Mouse (Mus musculus) kidney, postnatal 14 days (tissue): ENCODE measurements at regions not wholly inside any gene's neighbourhood (a gene's known extent, or its start where the extent isn't known, plus 50 kb on each side); places are given as distances from the start of the nearest gene placed in this dataset.

Experiments used
- DNase-seq: peaks from one replicate; pipeline ENCODE4 v3.0.0; 2022; ENCODE audit warnings: mixed read lengths

DNA sequence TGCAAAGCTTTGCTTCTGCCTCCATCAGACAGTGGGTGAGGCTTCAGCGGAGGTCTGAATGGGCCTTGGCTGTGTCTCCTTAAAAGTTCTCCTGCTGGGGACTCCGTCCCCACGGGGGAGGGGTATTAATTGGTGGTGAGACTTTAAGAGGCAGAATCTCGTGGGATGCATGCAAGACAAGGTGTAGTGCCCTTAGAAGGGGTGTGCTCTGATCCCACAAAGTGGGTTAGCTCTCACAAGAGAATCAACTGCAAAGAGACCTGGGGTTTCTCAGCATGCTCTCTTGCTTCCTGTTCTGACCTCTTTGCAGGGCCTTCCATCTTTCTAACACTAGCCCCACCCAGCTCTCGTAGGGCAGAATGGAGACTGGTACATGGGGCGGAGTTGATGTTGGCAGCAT lies 359.2 kb upstream of the 3110018I06Rik start:
- no peak for DNase-seq

- no peak for DNase-seq
These were observed 357.1 kb upstream of the 3110018I06Rik start for GRCm38 (mm10) chr12:107131351-107131750.

DNA sequence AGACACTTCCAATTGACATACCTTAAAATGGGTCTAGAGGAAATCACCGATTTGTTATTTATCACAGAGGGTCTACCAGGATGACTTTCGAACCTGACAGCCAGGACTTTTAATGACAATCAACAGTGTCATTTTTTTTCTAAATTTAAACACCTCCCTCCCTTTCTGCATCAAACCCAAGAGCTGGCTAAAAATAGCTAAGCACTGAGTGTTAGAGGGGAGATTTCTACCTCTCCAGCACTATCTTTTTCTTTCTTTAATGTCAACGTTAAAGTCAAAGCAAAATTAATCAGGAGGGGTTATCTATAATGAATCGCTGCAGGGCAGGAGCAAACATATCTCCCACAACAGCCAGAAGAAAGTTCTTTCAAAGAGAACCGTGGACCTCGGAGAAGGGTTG lies 356.6 kb upstream of the 3110018I06Rik start:
- DNase-seq: no peak

DNA sequence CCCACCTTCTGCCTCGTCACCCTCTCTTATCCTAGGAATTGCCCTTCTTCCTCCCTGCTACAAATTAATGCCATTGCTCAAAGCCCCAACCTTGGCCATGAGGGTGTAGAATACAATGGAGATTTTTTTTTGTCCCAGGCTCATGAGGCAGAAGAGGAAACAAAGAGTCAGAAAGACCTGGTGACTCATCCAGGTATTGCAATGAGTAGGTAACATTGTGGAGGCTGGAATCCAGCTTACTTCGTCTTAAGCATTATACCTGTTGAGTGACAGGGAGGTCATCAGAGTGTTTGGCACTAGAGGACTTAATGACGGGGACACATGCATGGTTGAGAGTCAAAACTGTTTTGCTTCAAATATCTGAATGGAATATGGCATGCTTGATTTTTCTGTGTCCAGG lies 355.9 kb upstream of the 3110018I06Rik start:
- no peak for DNase-seq

- DNase-seq: no peak
These were observed 354.1 kb upstream of the 3110018I06Rik start for GRCm38 (mm10) chr12:107134353-107134752.

DNA sequence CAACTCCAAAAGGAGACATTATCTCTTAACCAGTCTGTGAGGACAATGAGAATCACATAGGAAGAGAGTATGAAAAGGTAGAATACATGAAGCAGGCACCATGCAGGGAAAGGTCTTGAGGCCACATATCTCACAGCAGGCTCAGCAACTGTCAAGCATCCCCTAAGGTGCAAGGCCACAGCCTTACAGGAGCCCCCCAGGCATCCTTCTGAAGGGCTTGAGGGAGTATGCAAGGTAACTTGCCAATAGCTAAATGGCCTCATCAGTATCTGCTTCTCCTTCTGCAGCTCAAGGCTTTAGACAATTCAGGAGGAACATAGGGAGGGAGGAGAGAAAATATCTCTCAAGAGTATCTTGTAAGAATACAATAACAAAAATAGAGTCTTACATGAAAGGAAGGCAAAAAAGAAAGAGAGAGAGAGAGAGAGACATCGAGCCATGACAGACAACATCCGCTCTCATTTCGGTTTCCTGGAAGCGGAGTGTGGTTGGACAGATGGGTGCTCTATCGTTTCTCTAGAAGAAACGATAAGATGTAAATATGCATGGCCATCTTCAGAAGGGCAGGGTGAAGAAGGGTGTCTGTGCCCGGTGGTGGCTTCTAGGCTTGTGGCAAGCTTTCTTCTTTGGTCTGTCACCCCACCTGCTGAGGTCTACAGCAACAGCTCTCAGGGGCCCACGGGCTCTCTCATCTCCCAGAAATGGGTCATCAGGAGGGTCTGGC lies 349.6 kb upstream of the 3110018I06Rik start:
- DNase-seq: no peak

GRCm38 (mm10) chr12:107140957-107141595 lies 347.4 kb upstream of the 3110018I06Rik start:
- DNase-seq: no peak

- no peak for DNase-seq
These were observed 346.2 kb upstream of the 3110018I06Rik start for GRCm38 (mm10) chr12:107142226-107142625.

GRCm38 (mm10) chr12:107146608-107147121 lies 341.8 kb upstream of the 3110018I06Rik start:
- no peak for DNase-seq

GRCm38 (mm10) chr12:107148451-107148850 lies 340.0 kb upstream of the 3110018I06Rik start:
- no peak for DNase-seq

DNA sequence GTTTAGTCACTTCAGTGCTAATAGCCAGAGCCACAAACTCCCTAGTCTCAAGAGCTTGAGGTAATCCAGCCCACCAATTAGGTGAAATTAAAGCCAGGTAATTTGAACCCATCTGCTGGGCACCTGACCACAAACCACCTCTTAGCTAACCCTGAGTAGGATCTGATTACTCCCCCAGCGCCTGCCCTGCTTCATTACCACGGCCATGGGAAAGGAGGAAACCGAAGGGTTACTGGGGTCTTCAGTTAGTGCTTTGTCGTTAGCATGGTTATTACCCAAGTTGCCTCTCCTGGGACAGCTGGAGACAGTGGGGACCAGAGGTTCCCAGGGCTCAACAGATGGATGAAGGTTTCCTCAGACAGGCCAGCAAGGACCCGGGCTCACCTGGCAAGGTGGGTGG lies 337.3 kb upstream of the 3110018I06Rik start:
- no peak for DNase-seq

DNA sequence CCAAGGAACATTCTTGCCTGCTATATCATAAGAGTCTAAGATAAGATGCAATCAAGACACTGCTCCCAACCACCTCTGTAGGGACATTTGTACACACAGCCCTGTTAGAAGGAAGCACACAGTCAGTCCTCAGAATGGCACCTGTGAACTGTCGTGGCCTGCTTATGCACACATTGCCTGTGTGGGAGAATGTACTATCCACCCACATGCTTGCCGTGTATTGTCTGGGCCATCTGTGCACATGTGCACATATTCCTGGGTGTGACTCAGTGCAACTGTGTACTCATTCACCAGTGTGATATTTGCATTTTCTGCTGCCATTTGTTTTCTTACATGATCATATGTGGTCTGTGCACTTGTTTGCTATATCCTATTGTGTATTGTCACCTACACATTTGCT lies 333.8 kb upstream of the 3110018I06Rik start:
- DNase-seq: no peak

GRCm38 (mm10) chr12:107156791-107157428 lies 331.5 kb upstream of the 3110018I06Rik start:
- DNase-seq: no peak

GRCm38 (mm10) chr12:107159126-107159525 lies 329.3 kb upstream of the 3110018I06Rik start:
- no peak for DNase-seq

GRCm38 (mm10) chr12:107160137-107160536 lies 328.3 kb upstream of the 3110018I06Rik start:
- no peak for DNase-seq

DNA sequence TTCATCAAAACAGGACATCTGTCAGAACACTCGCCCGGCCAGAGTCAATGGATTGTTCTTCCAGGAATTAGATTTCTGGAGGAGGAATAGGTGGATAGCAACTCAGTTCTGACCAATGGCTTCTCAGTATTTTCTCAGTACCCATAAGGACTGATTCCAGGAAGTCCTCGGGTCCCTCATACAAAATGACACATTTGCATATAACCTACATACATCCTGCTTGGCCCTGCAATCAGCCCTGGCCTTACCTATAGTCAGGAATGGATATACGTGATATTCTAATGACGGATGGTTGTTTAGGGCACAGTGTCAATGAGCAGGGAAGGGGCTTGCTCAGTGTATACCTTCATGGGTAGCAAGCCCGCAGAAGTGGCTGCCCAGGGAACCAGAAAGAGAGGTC lies 327.8 kb upstream of the 3110018I06Rik start:
- no peak for DNase-seq

- DNase-seq: no peak
These were observed 317.5 kb upstream of the 3110018I06Rik start for GRCm38 (mm10) chr12:107170926-107171325.

DNA sequence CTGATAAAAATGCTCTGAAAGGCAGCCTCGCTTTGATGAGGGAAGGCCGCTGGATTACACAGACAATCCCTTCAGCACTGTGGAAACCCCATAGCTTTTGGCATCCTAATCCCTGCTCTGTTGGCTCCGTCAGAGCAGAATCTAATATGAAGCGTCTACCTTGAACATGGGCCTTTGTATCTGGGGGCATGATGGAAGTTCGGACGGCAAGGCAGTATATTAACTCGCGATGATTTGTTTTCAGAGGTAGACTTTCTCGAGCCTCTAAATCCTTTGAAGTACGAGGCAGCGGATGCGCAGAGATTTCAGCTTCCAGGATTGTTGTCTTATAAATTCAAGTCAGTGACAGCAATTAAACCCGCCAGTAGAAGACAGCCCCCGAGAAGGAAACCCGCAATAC lies 316.8 kb upstream of the 3110018I06Rik start:
- no peak for DNase-seq

DNA sequence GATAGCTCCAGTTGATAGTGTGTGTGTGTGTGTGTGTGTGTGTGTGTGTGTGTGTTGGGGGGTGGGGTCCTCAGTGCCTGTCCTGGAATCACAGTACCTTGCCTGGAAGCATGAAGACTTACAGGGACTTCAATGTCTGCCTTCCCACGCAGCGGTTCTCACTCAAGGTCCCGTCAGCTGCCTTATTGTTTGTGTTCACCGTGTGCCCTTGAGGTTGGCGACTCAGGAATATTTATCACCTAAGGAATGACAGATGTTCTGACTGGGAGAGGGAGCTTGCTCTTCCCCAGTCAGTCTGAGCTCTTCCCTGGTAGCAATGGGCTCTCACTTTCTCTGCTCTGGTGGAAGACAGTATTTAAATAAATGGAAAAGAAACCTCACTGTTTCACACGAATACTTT lies 309.8 kb upstream of the 3110018I06Rik start:
- DNase-seq: no peak

- no peak for DNase-seq
These were observed 307.9 kb upstream of the 3110018I06Rik start for GRCm38 (mm10) chr12:107180501-107180900.

DNA sequence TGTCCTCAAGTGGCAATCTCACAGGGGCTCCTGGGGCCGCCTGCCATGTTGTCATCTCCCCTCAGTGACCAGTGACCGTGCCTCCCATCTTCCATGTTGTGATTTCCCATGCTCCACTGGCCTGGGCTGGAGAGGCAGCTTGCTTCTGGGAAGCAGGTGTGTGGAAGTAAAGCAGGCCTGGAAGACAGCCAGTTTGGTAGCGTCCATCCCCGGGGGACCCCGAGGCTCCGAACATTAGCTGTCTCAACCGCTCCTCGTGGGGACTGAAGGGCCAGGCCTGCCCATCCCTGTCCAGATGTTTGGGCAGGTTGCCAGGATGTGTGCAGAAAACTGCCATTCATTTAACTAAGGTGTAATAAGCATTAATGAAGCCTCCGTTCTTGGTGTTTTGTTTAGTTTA lies 307.1 kb upstream of the 3110018I06Rik start:
- no peak for DNase-seq

GRCm38 (mm10) chr12:107182091-107182655 lies 306.3 kb upstream of the 3110018I06Rik start:
- DNase-seq: no peak

DNA sequence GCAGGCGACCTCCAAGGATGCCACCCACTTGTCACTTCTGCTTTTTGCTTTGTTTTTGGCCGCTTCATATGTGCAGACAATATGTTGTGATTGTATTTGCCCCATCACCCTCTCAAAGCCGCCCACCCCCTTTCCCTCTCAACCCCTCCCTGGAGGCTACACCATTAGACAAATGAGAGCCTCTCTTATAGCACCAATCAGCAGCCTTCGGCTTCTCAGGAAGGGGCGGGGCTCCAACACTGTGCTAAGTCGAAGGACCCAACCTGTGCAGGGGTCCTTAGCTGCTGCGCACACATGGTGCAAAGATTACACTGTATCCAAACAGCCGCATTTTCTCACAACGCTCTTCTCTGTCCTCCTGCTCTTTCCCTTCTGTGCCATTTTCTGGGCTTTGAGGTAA lies 305.1 kb upstream of the 3110018I06Rik start:
- DNase-seq: no peak

- DNase-seq: no peak
These were observed 304.0 kb upstream of the 3110018I06Rik start for GRCm38 (mm10) chr12:107184426-107184825.
